Mouse (Mus musculus): ENCODE measurements around the gene Mical2.

GRCm38 (mm10) chr7:112275883-112276282 is 50.2 kb downstream of the Mical2 start:
- no peak for TF ChIP-seq CTCF (IDR thresholded peaks at IDR 0.05; ENCODE audit: low read depth, low read length)
- no peak for TF ChIP-seq POLR2A (IDR thresholded peaks at IDR 0.05; ENCODE audit: borderline replicate concordance, low read depth, low read length)

All from bone marrow macrophage, adult 2 months (primary cell).